Mouse (Mus musculus): Measurements from ENCODE around the gene Tjap1. TPM values are rescaled to one million over a fixed set of nuclear protein-coding genes. Genes with fewer than 3 reads are reported as not detected.

The Tjap1 gene
- polyA plus RNA-seq, 2 experiments, result 7.7 to 11.0 TPM

DNA sequence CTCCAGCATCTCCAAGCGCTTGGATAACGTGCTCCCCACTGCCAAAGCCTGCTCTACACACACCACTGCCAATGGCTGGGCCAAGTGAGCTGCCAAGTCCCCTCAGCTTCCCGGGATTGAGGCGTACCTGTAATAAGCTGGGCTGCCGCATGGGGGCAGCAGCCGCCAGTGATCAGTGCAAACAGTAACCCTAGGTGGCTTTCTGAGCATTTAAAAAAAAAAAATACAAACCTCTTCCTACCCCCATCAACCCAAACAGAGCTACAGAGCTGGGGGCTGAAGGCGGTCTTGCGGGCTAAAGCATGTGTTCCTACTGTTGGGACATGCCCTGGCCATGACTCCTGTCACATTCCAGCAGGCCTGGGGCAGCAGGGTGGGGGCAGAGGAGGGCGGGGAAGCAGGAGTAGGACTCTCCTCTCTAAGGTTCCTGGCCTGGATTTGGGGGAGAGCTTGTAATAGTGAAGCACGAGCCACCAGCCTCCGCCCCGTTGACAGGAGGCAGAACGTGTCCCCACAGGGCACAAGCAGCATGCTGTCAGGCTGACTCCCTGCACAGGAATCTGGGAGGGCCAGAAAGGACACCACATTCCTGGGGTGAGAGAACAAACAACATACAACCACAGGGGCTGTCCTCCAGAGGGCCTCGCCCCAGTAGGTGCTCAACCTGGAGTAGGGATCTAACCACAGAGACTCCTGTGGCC lies 16.8 kb downstream of the Tjap1 start:
- 30% methylated on average over 14 of the region's 14 CpGs for WGBS (ENCODE audit: insufficient replicate concordance)
- DNase-seq (ENCODE audit: low read depth in 3 of 3, low spot score in 3 of 3), result no peak
- H3K4me1 ChIP-seq (replicated peaks; ENCODE audit: control insufficient read depth in 2 of 2, insufficient read depth in 2 of 2, low read length in 1 of 2), result no peaks in the 10 kb centered on the region
- H3K4me2 ChIP-seq (ENCODE audit: low read depth), result no peak overlapping the region
- ATAC-seq (ENCODE audit: insufficient read depth), result no peak
- no peaks in the 10 kb centered on the region for H3K9me3 ChIP-seq (ENCODE audit: control insufficient read depth, low read length)
- no peak overlapping the region for H3K27ac ChIP-seq
- no peaks in the 10 kb centered on the region for H3K27me3 ChIP-seq (ENCODE audit: control insufficient read depth, insufficient read depth, low read length)
- H3K4me3 ChIP-seq (ENCODE audit: insufficient read depth in 1 of 2, low read depth in 2 of 2, low read length in 2 of 2), result no peak overlapping the region
- H3K36me3 ChIP-seq (replicated peaks; ENCODE audit: control insufficient read depth, insufficient read depth, low read depth), result peaks cover 13% of the 10 kb centered on the region
- TF ChIP-seq CTCF (IDR thresholded peaks at IDR 0.05; ENCODE audit: low read depth) (peak; percentile 91), EP300 (IDR thresholded peaks at IDR 0.05; ENCODE audit: low read depth) (no peak)
- H3K9ac ChIP-seq (replicated peaks), result no peak overlapping the region

DNA sequence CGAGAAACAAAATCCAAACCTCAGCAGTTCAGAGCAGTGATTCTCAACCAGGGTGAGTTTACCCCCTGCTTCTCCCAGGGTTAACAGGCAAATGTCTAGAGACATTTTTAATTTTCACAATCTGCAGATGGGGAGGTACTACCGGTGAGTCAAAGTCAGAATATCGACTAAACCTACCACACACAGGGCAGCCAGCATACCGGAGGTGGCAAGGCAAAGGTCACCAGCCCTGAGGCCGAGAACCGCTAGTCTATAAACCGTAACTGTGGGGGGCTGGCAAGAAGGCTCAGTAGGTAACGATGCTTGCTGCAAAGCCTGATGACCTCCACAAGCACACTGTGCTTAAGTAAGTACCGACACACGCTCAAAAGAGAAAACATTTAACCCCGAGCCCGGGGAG lies 17.3 kb downstream of the Tjap1 start:
- DNase-seq (ENCODE audit: low read depth in 3 of 3, low spot score in 3 of 3) (no peak), ATAC-seq (ENCODE audit: insufficient read depth) (no peak)
- no peak overlapping the region for H3K27ac ChIP-seq
- no peak overlapping the region for H3K4me3 ChIP-seq (ENCODE audit: insufficient read depth in 1 of 2, low read depth in 2 of 2, low read length in 2 of 2)
- peaks cover 13% of the 10 kb centered on the region for H3K36me3 ChIP-seq (replicated peaks; ENCODE audit: control insufficient read depth, insufficient read depth, low read depth)
- TF ChIP-seq EP300 (IDR thresholded peaks at IDR 0.05; ENCODE audit: low read depth) (no peak), CTCF (IDR thresholded peaks at IDR 0.05; ENCODE audit: low read depth) (no peak)
- no peaks in the 10 kb centered on the region for H3K9me3 ChIP-seq (ENCODE audit: control insufficient read depth, low read length)
- no peaks in the 10 kb centered on the region for H3K4me1 ChIP-seq (replicated peaks; ENCODE audit: control insufficient read depth in 2 of 2, insufficient read depth in 2 of 2, low read length in 1 of 2)
- no peak overlapping the region for H3K9ac ChIP-seq (replicated peaks)
- 80% methylated on average over 12 of the region's 12 CpGs for WGBS (ENCODE audit: insufficient replicate concordance)
- H3K27me3 ChIP-seq (ENCODE audit: control insufficient read depth, insufficient read depth, low read length), result no peaks in the 10 kb centered on the region
- no peak overlapping the region for H3K4me2 ChIP-seq (ENCODE audit: low read depth)

DNA sequence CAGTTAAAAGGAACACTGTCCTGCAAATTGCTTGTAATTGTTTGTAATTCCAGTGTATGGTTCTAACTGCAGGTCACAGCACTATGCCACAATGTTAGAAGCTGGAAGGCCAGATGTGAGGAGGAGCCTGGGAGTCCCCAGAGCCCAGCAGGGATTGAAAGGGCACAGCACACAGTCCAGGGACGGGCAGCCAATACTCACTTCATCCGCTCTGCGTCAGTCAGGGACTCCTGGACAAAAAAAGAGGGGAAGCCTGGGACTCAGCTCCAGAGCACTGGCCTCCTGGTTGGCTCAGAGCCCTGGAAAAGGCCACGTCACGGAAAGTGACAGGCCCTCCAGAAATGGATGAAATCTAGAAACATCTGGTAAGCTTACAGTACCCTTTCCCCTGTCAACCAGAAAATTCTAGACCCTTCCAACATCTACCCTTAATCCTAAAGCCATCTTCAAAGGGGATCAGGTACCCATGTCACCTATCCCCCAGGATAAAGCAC lies 20.6 kb downstream of the Tjap1 start:
- WGBS (ENCODE audit: insufficient replicate concordance), result 88% methylated on average over 5 of the region's 5 CpGs
- H3K27ac ChIP-seq, result no peak overlapping the region
- peaks cover 20% of the 10 kb centered on the region for H3K36me3 ChIP-seq (replicated peaks; ENCODE audit: control insufficient read depth, insufficient read depth, low read depth)
- H3K9me3 ChIP-seq (ENCODE audit: control insufficient read depth, low read length), result no peaks in the 10 kb centered on the region
- no peaks in the 10 kb centered on the region for H3K27me3 ChIP-seq (ENCODE audit: control insufficient read depth, insufficient read depth, low read length)
- H3K4me3 ChIP-seq (ENCODE audit: insufficient read depth in 1 of 2, low read depth in 2 of 2, low read length in 2 of 2), result no peak overlapping the region
- no peak overlapping the region for H3K9ac ChIP-seq (replicated peaks)
- DNase-seq (ENCODE audit: low read depth in 3 of 3, low spot score in 3 of 3), result no peak
- ATAC-seq (ENCODE audit: insufficient read depth), result no peak
- H3K4me2 ChIP-seq (ENCODE audit: low read depth), result no peak overlapping the region
- TF ChIP-seq EP300 (IDR thresholded peaks at IDR 0.05; ENCODE audit: low read depth) (no peak), CTCF (IDR thresholded peaks at IDR 0.05; ENCODE audit: low read depth) (no peak)
- no peaks in the 10 kb centered on the region for H3K4me1 ChIP-seq (replicated peaks; ENCODE audit: control insufficient read depth in 2 of 2, insufficient read depth in 2 of 2, low read length in 1 of 2)

DNA sequence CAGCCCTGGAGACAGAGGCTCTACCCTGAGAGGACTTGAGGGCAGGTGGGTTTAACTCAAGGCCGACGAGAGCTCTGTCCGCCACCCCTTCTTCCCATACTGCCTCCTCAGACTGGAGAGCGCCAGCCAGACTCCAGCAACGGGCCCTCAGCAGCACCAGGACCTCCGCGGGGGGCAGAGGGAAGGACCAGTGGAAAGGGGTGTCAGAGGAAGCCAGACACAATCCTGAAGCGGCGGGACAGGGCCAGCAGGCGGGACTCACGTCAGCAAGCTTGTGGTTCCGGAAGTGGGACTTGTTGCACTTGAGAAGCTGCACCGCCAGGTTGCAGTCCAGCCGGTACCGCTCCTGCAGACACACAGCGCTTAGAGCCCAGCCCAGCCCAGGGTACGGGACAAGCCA lies 23.2 kb downstream of the Tjap1 start:
- H3K4me1 ChIP-seq (replicated peaks; ENCODE audit: control insufficient read depth in 2 of 2, insufficient read depth in 2 of 2, low read length in 1 of 2), result no peaks in the 10 kb centered on the region
- peaks cover 9% of the 10 kb centered on the region for H3K27me3 ChIP-seq (ENCODE audit: control insufficient read depth, insufficient read depth, low read length)
- H3K4me3 ChIP-seq (ENCODE audit: insufficient read depth in 1 of 2, low read depth in 2 of 2, low read length in 2 of 2), result no peak overlapping the region
- TF ChIP-seq CTCF (IDR thresholded peaks at IDR 0.05; ENCODE audit: low read depth) (no peak), EP300 (IDR thresholded peaks at IDR 0.05; ENCODE audit: low read depth) (no peak)
- no peak overlapping the region for H3K27ac ChIP-seq
- H3K36me3 ChIP-seq (replicated peaks; ENCODE audit: control insufficient read depth, insufficient read depth, low read depth), result peaks cover 20% of the 10 kb centered on the region
- ATAC-seq (ENCODE audit: insufficient read depth) (no peak), DNase-seq (ENCODE audit: low read depth in 3 of 3, low spot score in 3 of 3) (no peak)
- no peak overlapping the region for H3K9ac ChIP-seq (replicated peaks)
- 79% methylated on average over 17 of the region's 17 CpGs for WGBS (ENCODE audit: insufficient replicate concordance)
- no peak overlapping the region for H3K4me2 ChIP-seq (ENCODE audit: low read depth)
- no peaks in the 10 kb centered on the region for H3K9me3 ChIP-seq (ENCODE audit: control insufficient read depth, low read length)

DNA sequence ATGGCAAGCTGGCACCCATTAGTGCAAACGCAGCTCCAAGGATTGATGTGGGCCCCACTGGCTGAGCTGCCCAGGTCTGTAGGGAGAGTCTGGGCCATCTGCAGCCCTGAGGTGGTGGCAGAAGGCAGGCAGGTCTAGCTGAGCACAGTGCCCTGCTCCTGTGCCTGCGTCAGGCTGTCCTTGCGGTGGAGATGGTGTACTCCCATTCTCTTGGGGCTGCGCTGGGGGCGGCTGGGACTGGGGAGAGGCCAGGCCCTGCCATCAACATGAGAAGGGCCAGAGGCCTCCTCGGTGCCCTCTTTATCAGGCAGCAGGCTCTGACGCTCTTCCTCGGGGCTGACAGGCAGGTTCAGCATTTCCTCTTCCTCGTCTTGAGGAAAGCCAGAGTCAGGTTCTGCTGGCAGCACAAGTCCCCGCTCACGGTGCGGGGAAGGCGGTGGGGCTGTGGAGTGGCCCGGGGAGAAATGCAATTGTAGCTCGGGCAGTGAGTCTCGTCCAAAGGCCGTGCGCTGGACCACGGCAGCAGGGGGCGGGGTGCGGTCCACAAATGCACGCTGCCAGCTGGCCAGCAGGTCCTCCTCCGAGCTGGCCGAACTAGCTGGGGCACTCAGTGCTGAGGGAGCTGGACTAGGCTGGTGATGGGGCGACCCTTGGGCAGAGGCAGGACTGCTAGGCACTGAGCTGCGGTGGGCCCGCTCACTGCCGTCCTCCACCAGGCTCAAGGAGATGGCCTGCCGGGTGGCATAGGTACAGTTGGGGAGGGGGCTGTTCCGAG lies 24.4 kb downstream of the Tjap1 start:
- TF ChIP-seq CTCF (IDR thresholded peaks at IDR 0.05; ENCODE audit: low read depth), result no peak
- TF ChIP-seq EP300 (IDR thresholded peaks at IDR 0.05; ENCODE audit: low read depth), result no peak
- H3K4me1 ChIP-seq (replicated peaks; ENCODE audit: control insufficient read depth in 2 of 2, insufficient read depth in 2 of 2, low read length in 1 of 2), result peaks cover 0 to 3% of the 10 kb centered on the region in 2 experiments; a peak in 2 of 4 replicates
- ATAC-seq (ENCODE audit: insufficient read depth) (no peak), DNase-seq (ENCODE audit: low read depth in 3 of 3, low spot score in 3 of 3) (no peak)
- peaks cover 20% of the 10 kb centered on the region for H3K27me3 ChIP-seq (ENCODE audit: control insufficient read depth, insufficient read depth, low read length)
- H3K4me2 ChIP-seq (ENCODE audit: low read depth), result no peak overlapping the region
- no peak overlapping the region for H3K4me3 ChIP-seq (ENCODE audit: insufficient read depth in 1 of 2, low read depth in 2 of 2, low read length in 2 of 2)
- WGBS (ENCODE audit: insufficient replicate concordance), result 73% methylated on average over 30 of the region's 30 CpGs
- H3K9ac ChIP-seq (replicated peaks), result no peak overlapping the region
- no peaks in the 10 kb centered on the region for H3K9me3 ChIP-seq (ENCODE audit: control insufficient read depth, low read length)
- H3K27ac ChIP-seq, result no peak overlapping the region
- peaks cover 12% of the 10 kb centered on the region; the same call in 1 of the 2 replicates for H3K36me3 ChIP-seq (replicated peaks; ENCODE audit: control insufficient read depth, insufficient read depth, low read depth)

Measured in liver, embryonic 14.5 days (tissue).